Mouse (Mus musculus) embryonic facial prominence, embryonic 10.5 days (tissue): ENCODE results near the gene Haspin. TPM values are rescaled to one million over a fixed set of nuclear protein-coding genes. Genes with fewer than 3 reads are reported as not detected.

Source experiments
- DNase-seq: peaks from one replicate; pipeline ENCODE4 v3.0.0-alpha.2; 2017; ENCODE audit warnings: low spot score
- H3K27ac ChIP-seq: fragments of 300-500 bp; sonication (generic); replicated peaks from 2 replicates; pipeline ENCODE4 v1.5.1; 2016; ENCODE audit warnings: mild to moderate bottlenecking
- H3K27me3 ChIP-seq: fragments of 300-500 bp; sonication (generic); replicated peaks from 2 replicates; pipeline ENCODE4 v1.6.1; 2016; ENCODE audit warnings: low read depth, mild to moderate bottlenecking; ENCODE audit not compliant: poor library complexity, severe bottlenecking
- H3K36me3 ChIP-seq: fragments of 300-500 bp; sonication (generic); replicated peaks from 2 replicates; pipeline ENCODE4 v1.6.1; 2016; ENCODE audit warnings: mild to moderate bottlenecking, moderate library complexity
- H3K4me1 ChIP-seq: fragments of 300-500 bp; sonication (generic); 2 replicates; pipeline ENCODE4 v1.6.1; 2016
- H3K4me3 ChIP-seq: fragments of 300-500 bp; sonication (generic); 2 replicates; pipeline ENCODE4 v1.5.1; 2016; ENCODE audit warnings: mild to moderate bottlenecking, moderate library complexity
- H3K9me3 ChIP-seq: fragments of 300-500 bp; sonication (generic); 2 replicates; pipeline ENCODE4 v1.6.1; 2016; ENCODE audit warnings: mild to moderate bottlenecking
- WGBS: fragments of 180-500 bp; shearing (Covaris S2); methylation state at CpG from one replicate; pipeline ENCODE4 v1.1.7; 2016; 5-methylcytosine and 5-hydroxymethylcytosine counted together
- polyA plus RNA-seq: library from polyadenylated mRNA; unstranded; fragments of >200 nt; fragmentation: Nextera tagmentation; extraction: Ambion mirVana; gene quantifications from 2 replicates; pipeline ENCODE4 v1.2.1, GENCODE M21; 2016

The Haspin gene
- 25.0 and 26.3 TPM in 2 replicates for polyA plus RNA-seq

DNA sequence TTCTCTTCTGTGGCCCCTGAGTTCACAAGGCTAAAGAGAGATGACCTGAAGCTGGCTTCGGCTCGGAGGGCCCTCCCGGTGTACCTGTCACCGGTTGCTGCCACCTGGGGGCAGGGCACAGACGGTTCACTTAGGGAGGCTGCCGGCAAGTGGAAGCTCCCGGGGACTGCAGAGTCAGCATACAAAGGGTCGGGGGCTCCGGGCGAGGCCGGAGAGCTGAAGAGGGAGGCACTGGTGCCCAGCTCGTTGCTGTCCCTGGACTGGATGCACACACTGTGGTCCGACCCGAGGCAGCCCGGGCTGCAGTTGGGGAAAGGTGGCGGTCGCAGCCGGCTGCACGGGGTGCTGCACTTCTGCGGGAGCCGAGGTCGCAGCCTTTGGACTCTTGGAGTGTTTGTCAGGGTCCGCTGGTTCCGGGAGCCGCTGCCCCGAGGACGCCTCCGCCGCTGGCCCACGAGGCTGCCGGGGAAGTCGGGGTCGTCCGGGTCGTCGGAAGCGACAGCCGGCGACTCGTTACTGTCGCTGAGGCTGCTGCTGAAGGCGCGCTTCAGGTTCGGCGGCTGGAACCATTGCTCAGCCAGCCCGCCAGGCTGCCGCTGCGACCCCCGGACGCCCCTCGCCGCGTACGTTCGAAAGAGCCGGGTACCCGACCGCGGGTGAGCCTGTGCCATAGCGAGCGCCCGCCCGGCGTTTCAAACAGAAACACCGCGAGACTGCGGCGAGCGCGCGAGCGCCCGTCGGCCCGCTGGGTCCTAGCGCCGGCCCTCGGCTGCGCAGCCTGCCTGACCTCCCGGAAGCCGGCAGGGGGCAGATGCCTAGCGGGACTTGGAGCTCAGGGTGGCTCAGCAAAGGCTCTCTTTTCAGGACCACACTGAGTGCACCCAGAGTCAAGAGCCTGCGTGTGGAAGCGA lies at the start of gene Haspin:
Gene Haspin, minus strand, starts transcription at position 704 of the 911 bp plus-strand sequence.
- WGBS, result under 1% methylated on average over 84 of the region's 84 CpGs
- peaks cover 38% of the 10 kb centered on the region for H3K4me1 ChIP-seq
- H3K27ac ChIP-seq, result peak within 1 kb of the TSS; percentile 92
- peaks cover 41% of the 10 kb centered on the region for H3K36me3 ChIP-seq
- peak within 1 kb of the TSS; percentile 85 for H3K4me3 ChIP-seq
- DNase-seq, result peak; percentile 96
- peaks cover 18% of the 10 kb centered on the region; the same call in 1 of the 2 replicates for H3K9me3 ChIP-seq
- H3K27me3 ChIP-seq, result no peaks in the 10 kb centered on the region

DNA sequence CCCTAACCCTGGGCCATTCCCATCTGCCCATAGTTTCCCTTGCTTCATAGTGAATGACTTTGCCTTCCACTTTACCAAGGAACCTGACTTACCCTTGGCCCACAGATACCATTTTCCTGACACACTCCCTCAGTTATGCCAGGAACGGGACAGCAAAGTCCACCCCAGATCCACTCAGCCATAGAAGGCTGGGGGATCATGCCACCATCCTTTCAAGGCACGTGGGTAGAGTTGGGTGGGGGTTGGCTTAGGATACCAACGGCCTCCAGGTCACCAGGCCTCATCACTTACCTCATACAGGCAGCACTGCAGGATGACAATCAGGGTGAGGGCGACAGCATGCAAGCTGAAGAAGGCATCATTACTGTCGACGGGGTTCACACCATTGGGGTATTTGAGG lies 49.1 kb upstream of the Haspin start:
- H3K4me1 ChIP-seq, result no peaks in the 10 kb centered on the region
- H3K27me3 ChIP-seq, result no peaks in the 10 kb centered on the region
- H3K36me3 ChIP-seq, result peaks cover 88% of the 10 kb centered on the region
- H3K27ac ChIP-seq, result no peak overlapping the region
- no peak overlapping the region for H3K4me3 ChIP-seq
- no peak for DNase-seq
- WGBS, result 82% methylated on average over 6 of the region's 6 CpGs
- no peaks in the 10 kb centered on the region for H3K9me3 ChIP-seq

DNA sequence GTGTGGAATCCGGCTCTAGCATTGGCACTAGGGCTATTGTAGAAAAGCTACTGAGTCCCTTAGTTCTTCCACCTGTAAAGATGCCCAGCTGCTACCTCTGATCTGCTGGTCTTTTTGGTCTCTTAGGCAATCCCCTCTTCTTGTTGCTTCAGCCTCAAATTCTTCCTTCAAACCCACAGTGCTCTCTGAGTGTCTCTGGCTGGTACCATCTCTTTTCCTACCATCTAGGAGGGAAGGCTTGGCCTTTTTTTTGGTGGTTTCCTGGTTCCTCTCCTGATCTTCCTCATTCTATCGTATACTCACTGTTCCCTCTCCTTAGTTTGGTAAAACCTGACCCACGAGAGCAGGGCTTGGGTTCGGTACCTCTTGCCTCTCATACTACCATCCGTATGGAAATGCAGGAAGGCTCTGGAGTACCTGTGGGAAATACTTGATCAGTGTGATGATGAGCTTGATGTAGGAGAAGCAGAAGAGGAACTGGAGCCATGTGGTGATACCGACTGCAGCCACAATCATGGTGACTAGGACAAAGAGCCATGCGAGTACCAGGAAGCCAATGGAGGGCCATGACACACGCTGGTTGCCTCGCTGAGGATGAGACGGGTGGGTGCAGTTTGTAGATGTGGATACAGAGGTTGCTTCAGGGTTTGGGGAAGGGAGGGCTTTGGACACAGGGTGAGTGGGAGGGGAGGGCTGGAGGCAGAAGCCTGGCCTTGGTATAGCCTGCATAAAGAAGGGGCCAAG lies 48.0 kb upstream of the Haspin start:
- WGBS, result 90% methylated on average over 10 of the region's 10 CpGs
- Histone ChIP-seq H3K36me3 (peaks cover 81% of the 10 kb centered on the region), H3K27me3 (no peaks in the 10 kb centered on the region), H3K9me3 (no peaks in the 10 kb centered on the region), H3K27ac (no peak overlapping the region), H3K4me1 (no peaks in the 10 kb centered on the region), H3K4me3 (no peak overlapping the region)
- no peak for DNase-seq

DNA sequence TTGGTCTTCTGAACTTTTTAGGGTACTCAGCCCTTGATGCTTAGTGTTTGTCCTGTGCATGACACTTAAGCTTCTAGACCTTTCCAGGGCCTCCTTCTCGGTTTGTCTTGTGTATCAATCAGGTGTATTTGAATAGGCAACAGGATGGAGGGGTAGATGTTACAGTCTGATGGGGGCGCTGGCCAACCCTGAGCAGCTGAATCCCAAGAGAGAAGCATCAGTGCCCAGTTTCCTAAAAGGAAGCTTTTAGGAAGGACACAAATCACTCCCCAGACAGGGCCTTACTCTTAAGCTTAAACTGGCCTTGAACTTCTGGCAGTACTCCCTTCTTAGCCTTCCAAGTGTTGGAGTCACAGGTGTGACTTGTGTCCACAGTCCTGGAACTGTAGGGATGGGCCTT lies 39.8 kb upstream of the Haspin start:
- Histone ChIP-seq H3K27ac (peak overlapping the region; percentile 94), H3K4me3 (peak overlapping the region; percentile 97), H3K27me3 (no peaks in the 10 kb centered on the region), H3K9me3 (no peaks in the 10 kb centered on the region), H3K36me3 (peaks cover 32% of the 10 kb centered on the region), H3K4me1 (peaks cover 26% of the 10 kb centered on the region)
- WGBS, result 4% methylated on average over 2 of the region's 2 CpGs
- no peak for DNase-seq

DNA sequence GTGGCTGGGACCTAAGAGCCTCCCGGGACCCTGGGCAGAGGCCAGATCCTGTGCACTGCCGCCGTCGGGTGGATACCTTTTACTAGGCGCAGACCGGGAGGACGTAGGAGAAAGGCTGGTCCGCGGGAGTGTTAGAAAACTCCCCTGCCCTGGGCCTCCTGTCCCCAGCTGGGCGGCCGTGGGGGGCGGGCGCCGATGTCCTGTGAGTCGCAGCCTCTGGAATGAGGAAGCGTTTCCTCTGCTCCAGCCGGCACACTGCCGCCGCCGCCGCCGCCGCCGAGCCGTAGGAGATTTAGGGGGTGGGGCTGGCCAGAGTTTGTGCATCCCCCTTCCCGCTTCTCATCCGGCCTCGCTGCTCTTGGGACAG lies 39.4 kb upstream of the Haspin start:
- no peaks in the 10 kb centered on the region for H3K9me3 ChIP-seq
- under 1% methylated on average over 28 of the region's 28 CpGs for WGBS
- peaks cover 34% of the 10 kb centered on the region for H3K36me3 ChIP-seq
- H3K4me1 ChIP-seq, result peaks cover 26% of the 10 kb centered on the region
- peak overlapping the region; percentile 94 for H3K27ac ChIP-seq
- peak overlapping the region; percentile 97 for H3K4me3 ChIP-seq
- DNase-seq, result peak; percentile 90
- H3K27me3 ChIP-seq, result no peaks in the 10 kb centered on the region

DNA sequence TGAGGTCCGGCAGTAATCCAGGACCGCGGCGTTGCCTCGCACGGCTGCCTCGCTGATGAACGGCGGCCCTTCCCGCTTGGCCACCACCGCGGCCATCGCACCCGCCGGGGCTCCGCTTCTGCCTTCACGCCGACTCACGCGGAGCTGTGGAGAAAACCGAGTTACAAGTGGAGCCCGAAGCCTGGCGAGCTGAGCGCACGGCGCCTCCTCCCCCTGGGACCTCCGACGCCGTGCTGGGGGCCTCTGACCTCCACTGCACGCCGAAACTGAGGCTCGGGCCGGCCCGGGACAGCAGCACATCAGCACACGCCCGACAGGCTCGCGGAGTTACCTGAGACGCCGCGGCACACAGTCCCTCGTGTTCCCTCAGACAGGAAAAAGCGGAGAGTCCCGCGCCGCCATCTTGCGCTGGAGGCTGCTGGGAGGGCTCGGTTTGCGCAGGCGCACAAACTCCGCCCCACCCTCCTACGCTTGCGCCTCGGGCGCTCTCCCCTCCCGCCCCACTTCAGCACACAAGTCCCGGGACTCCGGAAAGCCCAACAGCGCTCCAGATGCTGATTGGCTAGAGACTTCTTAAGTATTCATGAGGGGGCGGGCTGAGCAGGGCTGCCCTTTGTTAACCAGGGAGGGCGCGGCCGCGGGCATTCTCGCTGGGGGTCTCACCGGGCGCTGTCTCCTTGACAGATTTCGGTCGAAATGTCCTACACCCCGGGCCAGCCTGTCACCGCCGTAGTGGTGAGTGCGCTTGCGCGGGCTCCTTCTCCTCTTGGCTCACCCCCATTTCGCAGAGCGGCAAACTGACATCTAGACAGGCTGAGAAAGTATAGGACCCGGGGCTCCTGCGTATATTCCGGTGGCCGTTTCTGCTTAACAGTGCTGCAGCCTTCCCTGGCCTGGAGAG lies 38.8 kb upstream of the Haspin start, which contains the start of the genes Emc6 and Tax1bp3:
Gene Emc6, minus strand, starts transcription at position 430 of the 901 bp plus-strand sequence.
Gene Tax1bp3, plus strand, starts transcription at position 476 of the 901 bp plus-strand sequence.
- no peaks in the 10 kb centered on the region for H3K9me3 ChIP-seq
- peaks cover 35% of the 10 kb centered on the region for H3K36me3 ChIP-seq
- no peaks in the 10 kb centered on the region for H3K27me3 ChIP-seq
- peak; percentile 98 for DNase-seq
- H3K4me1 ChIP-seq, result peaks cover 26% of the 10 kb centered on the region
- peak within 1 kb of the TSS; percentile 97 for H3K4me3 ChIP-seq
- peak within 1 kb of the TSS; percentile 94 for H3K27ac ChIP-seq
- under 1% methylated on average over 81 of the region's 81 CpGs for WGBS

DNA sequence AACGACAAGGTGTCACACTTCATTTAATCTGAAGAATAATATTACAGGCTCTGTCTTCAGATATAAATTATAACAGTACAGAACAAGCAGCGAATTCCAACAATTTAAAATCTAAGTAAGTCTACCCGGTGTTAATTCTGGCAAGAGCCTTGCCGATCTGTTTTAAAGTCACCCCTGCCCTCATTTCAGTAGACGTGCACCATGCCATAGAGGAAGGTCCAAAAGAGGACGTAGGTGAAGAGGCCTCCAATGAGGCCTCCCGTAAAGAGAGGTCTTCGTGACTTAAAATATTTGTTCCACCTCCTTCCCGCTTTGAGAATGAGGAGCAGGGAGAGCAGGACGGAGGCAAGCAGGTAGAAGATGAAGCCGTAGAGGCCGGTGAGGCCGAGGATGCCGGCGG lies 38.1 kb upstream of the Haspin start:
- peaks cover 26% of the 10 kb centered on the region for H3K4me1 ChIP-seq
- no peaks in the 10 kb centered on the region for H3K9me3 ChIP-seq
- H3K36me3 ChIP-seq, result peaks cover 42% of the 10 kb centered on the region
- no peaks in the 10 kb centered on the region for H3K27me3 ChIP-seq
- H3K27ac ChIP-seq, result peak overlapping the region; percentile 94
- 1% methylated on average over 15 of the region's 15 CpGs for WGBS
- peak overlapping the region; percentile 97 for H3K4me3 ChIP-seq
- DNase-seq, result no peak

DNA sequence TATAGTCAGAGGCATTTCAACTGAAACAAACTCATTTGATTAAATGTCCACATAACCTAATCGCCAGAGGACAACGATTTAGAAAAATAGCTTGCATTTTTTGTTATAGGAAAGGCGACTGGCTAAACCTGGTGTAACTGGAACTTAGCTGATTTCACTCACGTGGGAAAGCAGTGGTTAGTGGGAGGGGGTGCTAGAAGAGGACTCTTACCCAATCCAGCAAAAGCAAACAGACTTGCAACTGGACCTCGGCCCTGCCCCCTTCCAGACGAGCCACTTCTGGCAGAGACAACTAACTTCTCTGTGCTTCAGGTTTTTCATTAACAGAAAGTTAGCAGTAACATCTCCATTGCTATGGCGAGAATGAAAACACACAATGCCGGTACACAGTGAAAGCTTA lies 37.5 kb upstream of the Haspin start:
- peak; percentile 26 for DNase-seq
- WGBS, result 43% methylated on average over 8 of the region's 8 CpGs
- Histone ChIP-seq H3K4me3 (peak overlapping the region; percentile 97), H3K27me3 (no peaks in the 10 kb centered on the region), H3K4me1 (peaks cover 26% of the 10 kb centered on the region), H3K9me3 (no peaks in the 10 kb centered on the region), H3K27ac (no peak overlapping the region), H3K36me3 (peaks cover 44% of the 10 kb centered on the region)

DNA sequence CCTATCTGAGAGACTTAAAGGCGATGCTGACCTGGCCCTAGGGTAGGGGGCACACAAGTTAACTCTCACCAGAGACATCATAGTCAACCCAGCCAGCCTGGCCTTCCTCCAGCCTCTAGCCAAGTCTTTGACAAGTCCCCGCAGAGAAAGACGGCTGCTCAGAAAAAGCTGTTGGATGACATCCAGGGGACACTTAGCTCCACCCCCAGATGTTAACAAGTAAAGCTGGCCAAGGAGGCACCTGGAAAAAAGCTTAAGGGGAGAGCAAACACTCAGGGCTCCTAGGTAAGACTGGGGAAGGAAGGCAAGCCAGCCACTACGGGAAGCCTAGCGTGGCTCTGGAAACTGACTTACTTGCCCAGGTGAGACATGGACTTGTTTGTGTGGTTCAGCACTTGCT lies 34.1 kb upstream of the Haspin start:
- 84% methylated on average over 5 of the region's 5 CpGs for WGBS
- H3K36me3 ChIP-seq, result peaks cover 50% of the 10 kb centered on the region

DNA sequence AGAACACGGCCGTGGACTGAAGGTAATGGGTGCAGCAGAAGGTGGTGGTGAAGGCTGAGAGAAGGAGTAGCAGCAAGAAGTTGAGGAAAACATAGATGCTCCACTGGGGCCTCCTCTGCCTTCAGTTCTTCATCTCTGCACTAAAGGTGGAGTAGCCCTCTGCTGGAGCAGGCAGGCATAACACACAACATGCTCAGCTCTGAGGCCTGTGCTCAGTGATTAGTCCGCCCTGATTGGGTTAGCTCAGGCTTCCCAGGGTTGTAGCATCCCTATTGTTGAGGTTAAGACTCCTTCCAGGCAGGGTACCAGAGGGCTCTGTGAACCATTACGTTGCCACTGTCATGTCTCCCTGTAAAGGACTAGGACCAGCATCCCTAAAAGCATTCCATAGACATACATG lies 31.1 kb upstream of the Haspin start:
- WGBS, result 49% methylated on average over 4 of the region's 4 CpGs
- Histone ChIP-seq H3K4me1 (no peaks in the 10 kb centered on the region), H3K36me3 (peaks cover 46% of the 10 kb centered on the region), H3K27me3 (no peaks in the 10 kb centered on the region), H3K27ac (no peak overlapping the region), H3K4me3 (no peak overlapping the region), H3K9me3 (no peaks in the 10 kb centered on the region)
- DNase-seq, result peak; percentile 62

More for the DNA sequence above, 34.1 kb upstream of the Haspin start:
- H3K27me3 ChIP-seq, result no peaks in the 10 kb centered on the region
- H3K4me1 ChIP-seq, result peaks cover 12% of the 10 kb centered on the region
- no peak overlapping the region for H3K4me3 ChIP-seq
- no peak for DNase-seq
- no peaks in the 10 kb centered on the region for H3K9me3 ChIP-seq
- no peak overlapping the region for H3K27ac ChIP-seq

DNA sequence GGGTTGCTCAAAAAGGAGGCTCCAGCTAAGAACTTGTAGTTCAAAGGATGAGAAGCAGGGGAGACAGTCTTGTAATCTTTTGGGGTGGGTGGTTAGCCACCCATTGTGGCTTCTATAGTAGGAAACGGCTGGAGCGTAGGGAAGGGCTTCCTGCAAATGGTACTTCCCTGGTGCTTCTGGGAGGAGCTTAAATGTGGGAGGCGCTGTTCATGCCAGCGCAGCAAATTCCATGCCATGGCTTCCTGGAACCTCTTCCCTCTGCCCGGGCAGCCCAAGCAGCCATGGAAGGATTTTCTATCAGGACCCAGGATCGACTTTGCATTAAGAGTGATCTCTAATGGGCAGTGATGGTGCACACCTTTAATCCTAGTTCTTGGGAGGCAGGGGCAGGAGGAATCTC lies 30.5 kb upstream of the Haspin start:
- Histone ChIP-seq H3K27me3 (no peaks in the 10 kb centered on the region), H3K9me3 (no peaks in the 10 kb centered on the region), H3K4me1 (no peaks in the 10 kb centered on the region), H3K4me3 (no peak overlapping the region), H3K36me3 (peaks cover 39% of the 10 kb centered on the region), H3K27ac (no peak overlapping the region)
- 79% methylated on average over 6 of the region's 6 CpGs for WGBS
- no peak for DNase-seq

DNA sequence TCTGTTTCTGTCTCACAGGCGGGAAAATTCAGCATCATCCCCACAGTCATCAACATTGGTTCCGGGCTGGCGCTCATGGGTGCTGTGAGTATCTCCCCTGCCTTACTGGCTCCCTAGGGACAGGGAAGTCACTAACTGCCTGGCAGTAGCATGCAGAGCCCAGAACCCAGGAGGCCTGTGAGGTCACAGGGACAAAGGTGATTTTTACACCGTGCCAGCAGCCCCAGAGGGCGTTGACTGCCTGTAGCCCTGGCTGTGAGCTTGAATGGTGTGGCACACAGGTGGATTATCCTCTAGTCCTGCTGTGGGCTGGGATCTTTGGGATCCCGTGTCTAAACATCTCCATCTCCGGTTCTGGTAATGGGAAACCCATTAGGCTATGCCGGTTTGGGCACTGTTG lies 30.0 kb upstream of the Haspin start:
- no peak for DNase-seq
- WGBS, result 86% methylated on average over 8 of the region's 8 CpGs

More for the DNA sequence above, 30.0 kb upstream of the Haspin start:
- no peaks in the 10 kb centered on the region for H3K27me3 ChIP-seq
- H3K4me1 ChIP-seq, result no peaks in the 10 kb centered on the region
- H3K27ac ChIP-seq, result no peak overlapping the region
- no peak overlapping the region for H3K4me3 ChIP-seq
- peaks cover 34% of the 10 kb centered on the region for H3K36me3 ChIP-seq
- H3K9me3 ChIP-seq, result no peaks in the 10 kb centered on the region
